ENCODE assay signal across 22 mouse cellular contexts in genomic region chr1:154529666-154530065, GRCm38 (mm10).
A peak's percentile ranks its signal among the peaks of the same experiment; 100 is the strongest.
DNase-seq lines count a peak whose midpoint lies in the region; ATAC-seq lines count a peak whose summit lies in the region.
"Had no signal": no experiment of that assay in that cellular context is flagged by ENCODE, and none has a peak within 500 bp of the region (broad histone marks: within the 10 kb centered on the region; RNA-seq: fewer than 3 reads in every experiment).

No protein-coding gene starts in this region.

- no peak overlapping the region for H3K27ac ChIP-seq in neural tube, embryonic 15.5 days (replicated peaks)
- H3K27ac ChIP-seq: embryonic facial prominence, embryonic 12.5 days; forebrain, embryonic 12.5 days; forebrain, embryonic 15.5 days; gastrocnemius, adult 2 months; hindbrain, embryonic 12.5 days; hindbrain, embryonic 15.5 days had no signal

- no peak overlapping the region for H3K4me3 ChIP-seq in neural tube, embryonic 15.5 days (replicated peaks)
- H3K4me3 ChIP-seq: embryonic facial prominence, embryonic 12.5 days; erythroblast, embryonic 14.5 days; forebrain, embryonic 12.5 days; forebrain, embryonic 15.5 days; gastrocnemius, adult 2 months; hindbrain, embryonic 12.5 days; hindbrain, embryonic 15.5 days had no signal

- no peaks in the 10 kb centered on the region for H3K36me3 ChIP-seq in neural tube, embryonic 15.5 days
- H3K36me3 ChIP-seq: embryonic facial prominence, embryonic 12.5 days; forebrain, embryonic 12.5 days; forebrain, embryonic 15.5 days; hindbrain, embryonic 12.5 days; hindbrain, embryonic 15.5 days had no signal

- H3K4me1 ChIP-seq in neural tube, embryonic 15.5 days = peaks cover 16% of the 10 kb centered on the region

- H3K9ac ChIP-seq in neural tube, embryonic 15.5 days (replicated peaks) = no peak overlapping the region
- H3K9ac ChIP-seq: embryonic facial prominence, embryonic 12.5 days; forebrain, embryonic 12.5 days; forebrain, embryonic 15.5 days; hindbrain, embryonic 12.5 days; hindbrain, embryonic 15.5 days had no signal

- H3K9me3 ChIP-seq in neural tube, embryonic 15.5 days (replicated peaks) = no peaks in the 10 kb centered on the region
- H3K9me3 ChIP-seq: embryonic facial prominence, embryonic 12.5 days; forebrain, embryonic 12.5 days; forebrain, embryonic 15.5 days; hindbrain, embryonic 12.5 days; hindbrain, embryonic 15.5 days had no signal

- H3K27me3 ChIP-seq in neural tube, embryonic 15.5 days (replicated peaks) = no peaks in the 10 kb centered on the region
- H3K27me3 ChIP-seq: embryonic facial prominence, embryonic 12.5 days; forebrain, embryonic 12.5 days; forebrain, embryonic 15.5 days; hindbrain, embryonic 12.5 days; hindbrain, embryonic 15.5 days had no signal

- peak; percentile 18 for DNase-seq in layer of hippocampus, adult 11-12 months (ENCODE audit: low spot score)
- no peak for DNase-seq in layer of hippocampus, adult 9-10 months (ENCODE audit: low spot score)
- peak; percentile 13 for DNase-seq in neural tube, embryonic 10.5 days (ENCODE audit: extremely low spot score, low spot score)
- DNase-seq in layer of hippocampus, adult 9-11 months = peak; percentile 22
- no peak for DNase-seq in kidney, adult 11 months
- DNase-seq: adrenal gland, adult 8-10 months; adrenal gland, postnatal 25 days; cerebellum, adult 18-20 months; cerebellum, adult 9-10 months; cerebellum, postnatal 14 days; gastrocnemius, adult 2 months; gastrocnemius, postnatal 14 days; heart, adult 11 months had no signal

- WGBS in neural tube, embryonic 15.5 days = 91% methylated on average over 4 of the region's 4 CpGs

- H3K4me2 ChIP-seq in neural tube, embryonic 15.5 days = no peak overlapping the region
- H3K4me2 ChIP-seq: embryonic facial prominence, embryonic 12.5 days; forebrain, embryonic 12.5 days; forebrain, embryonic 15.5 days; heart, embryonic 11.5 days; hindbrain, embryonic 12.5 days; hindbrain, embryonic 15.5 days had no signal

- no peak for ATAC-seq in neural tube, embryonic 15.5 days (ENCODE audit: low FRiP score)
- ATAC-seq: CD4-positive, CD25-positive, alpha-beta regulatory T cell, adult 4 months; forebrain, embryonic 15.5 days had no signal

Comparison
In these comparisons a context has a peak if more than half of its experiments do, and no peak if none do; other contexts are left out.
1. DNase-seq: peak in layer of hippocampus, adult 11-12 months (single experiment), neural tube, embryonic 10.5 days (single experiment) and layer of hippocampus, adult 9-11 months (single experiment); none in layer of hippocampus, adult 9-10 months (single experiment) and kidney, adult 11 months (single experiment).